Mouse (Mus musculus): ENCODE data around the gene Lmntd1.

DNA sequence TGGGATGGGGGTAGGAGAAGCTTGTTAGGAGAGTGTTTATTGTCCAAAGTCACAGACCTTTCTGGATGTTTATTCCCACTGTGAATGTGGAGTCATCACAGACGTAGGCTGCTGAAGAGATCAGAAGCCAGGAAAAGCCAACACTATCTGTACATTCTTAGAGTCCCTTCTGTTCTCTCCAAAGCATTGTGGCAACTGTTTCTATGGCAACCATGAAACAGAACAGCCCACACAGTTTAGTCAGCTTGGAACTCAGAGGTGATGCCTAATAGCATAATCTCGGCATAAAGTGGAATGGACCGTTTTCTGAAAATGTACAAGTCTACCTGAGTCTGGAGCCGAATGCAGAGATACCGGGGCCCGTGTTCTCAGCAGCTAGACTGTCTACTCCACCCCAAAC, 226.7 kb downstream of the Lmntd1 start:
- TF ChIP-seq POLR2A (IDR thresholded peaks at IDR 0.05; ENCODE audit: insufficient read length, low read depth) (no peak), MYOD1 (IDR thresholded peaks at IDR 0.05; ENCODE audit: control insufficient read depth in 1 of 3, insufficient read length in 2 of 3, low read depth in 2 of 3) (no peak), POLR2AphosphoS2 (IDR thresholded peaks at IDR 0.05; ENCODE audit: insufficient read length, low read depth) (no peak), USF1 (IDR thresholded peaks at IDR 0.05; ENCODE audit: low read depth) (no peak)
